Mouse (Mus musculus) limb, embryonic 15.5 days (tissue): Measurements from ENCODE around the gene Mcm6. TPM values are rescaled to one million over a fixed set of nuclear protein-coding genes. Genes with fewer than 3 reads are reported as not detected.
A peak's percentile ranks its signal among the peaks of the same experiment; 100 is the strongest.

ENCODE experiments used
- ATAC-seq: fragments of 200-750 bp; cut with Nextera tagmentation; 2 replicates; pipeline ENCODE4 v1.8.0; 2017; ENCODE audit warnings: low read depth, moderate TSS enrichment; ENCODE audit not compliant: insufficient number of reproducible peaks, low FRiP score, low TSS enrichment
- H3K27ac ChIP-seq: fragments of 300-500 bp; sonication (generic); 2 replicates; pipeline ENCODE4 v1.5.1; 2015; ENCODE audit warnings: moderate library complexity, mild to moderate bottlenecking, inconsistent platforms
- H3K27me3 ChIP-seq: fragments of 300-500 bp; sonication (generic); 2 replicates; pipeline ENCODE4 v1.6.1; 2015; ENCODE audit warnings: inconsistent platforms
- H3K36me3 ChIP-seq: fragments of 300-500 bp; sonication (generic); 2 replicates; pipeline ENCODE4 v1.6.1; 2015; ENCODE audit warnings: inconsistent platforms
- H3K4me1 ChIP-seq: fragments of 300-500 bp; sonication (generic); 2 replicates; pipeline ENCODE4 v1.6.1; 2015; ENCODE audit warnings: inconsistent platforms
- H3K4me2 ChIP-seq: fragments of 300-500 bp; sonication (generic); 2 replicates; pipeline ENCODE4 v1.6.1; 2015; ENCODE audit warnings: mild to moderate bottlenecking, inconsistent platforms
- H3K4me3 ChIP-seq: fragments of 300-500 bp; sonication (generic); 2 replicates; pipeline ENCODE4 v1.5.1; 2015; ENCODE audit warnings: mild to moderate bottlenecking, inconsistent platforms
- H3K9ac ChIP-seq: fragments of 300-500 bp; sonication (generic); 2 replicates; pipeline ENCODE4 v1.6.1; 2015; ENCODE audit warnings: inconsistent platforms
- H3K9me3 ChIP-seq: fragments of 300-500 bp; sonication (generic); 2 replicates; pipeline ENCODE4 v1.6.1; 2016; ENCODE audit warnings: inconsistent platforms
- WGBS: fragments of 180-500 bp; shearing (Covaris S2); methylation state at CpG from one replicate; pipeline ENCODE4 v1.1.7; 2015; 5-methylcytosine and 5-hydroxymethylcytosine counted together
- polyA plus RNA-seq: library from polyadenylated mRNA; unstranded; fragments of >200 nt; fragmentation: Nextera tagmentation; extraction: Ambion mirVana; gene quantifications from 2 replicates; pipeline ENCODE4 v1.2.1, GENCODE M21; 2015

Gene Mcm6
- polyA plus RNA-seq, 1 experiment from 2014 or later: 186 TPM

- Histone ChIP-seq H3K9me3 (no peaks in the 10 kb centered on the region), H3K4me1 (no peaks in the 10 kb centered on the region), H3K4me2 (no peak overlapping the region), H3K9ac (no peak overlapping the region), H3K36me3 (peaks cover 35% of the 10 kb centered on the region), H3K27me3 (no peaks in the 10 kb centered on the region), H3K4me3 (no peak overlapping the region), H3K27ac (no peak overlapping the region)
- no peak for ATAC-seq
- 74% methylated on average over 7 of the region's 7 CpGs for WGBS
Observed at GRCm38 (mm10) chr1:128372143-128372860, 12.8 kb upstream of the Mcm6 start.

- Histone ChIP-seq H3K4me2 (no peak overlapping the region), H3K4me1 (no peaks in the 10 kb centered on the region), H3K4me3 (no peak overlapping the region), H3K27me3 (no peaks in the 10 kb centered on the region), H3K36me3 (peaks cover 40% of the 10 kb centered on the region), H3K9ac (no peak overlapping the region), H3K27ac (no peak overlapping the region), H3K9me3 (no peaks in the 10 kb centered on the region)
- 83% methylated on average over 5 of the region's 5 CpGs for WGBS
- no peak for ATAC-seq
Observed at GRCm38 (mm10) chr1:128368732-128369441, 9.4 kb upstream of the Mcm6 start.

- Histone ChIP-seq H3K4me2 (no peak overlapping the region), H3K27ac (no peak overlapping the region), H3K36me3 (peaks cover 28% of the 10 kb centered on the region), H3K4me3 (no peak overlapping the region), H3K9ac (no peak overlapping the region), H3K9me3 (no peaks in the 10 kb centered on the region), H3K27me3 (no peaks in the 10 kb centered on the region), H3K4me1 (peaks cover 23% of the 10 kb centered on the region)
- ATAC-seq: no peak
- WGBS: 53% methylated on average over 2 of the region's 2 CpGs
Observed at GRCm38 (mm10) chr1:128360601-128361000, 1.1 kb upstream of the Mcm6 start.

- peak; percentile 62 for ATAC-seq
- Histone ChIP-seq H3K36me3 (peaks cover 29% of the 10 kb centered on the region), H3K27ac (peak overlapping the region; percentile 97), H3K4me1 (peaks cover 23% of the 10 kb centered on the region), H3K27me3 (no peaks in the 10 kb centered on the region), H3K9me3 (no peaks in the 10 kb centered on the region), H3K4me3 (peak overlapping the region; percentile 87), H3K9ac (peak overlapping the region; percentile 80), H3K4me2 (peak overlapping the region; percentile 59)
- whole genome bisulfite sequencing: under 1% methylated on average over 35 of the region's 35 CpGs
Observed at GRCm38 (mm10) chr1:128358916-128359553, 429 bp downstream of the Mcm6 start.

GRCm38 (mm10) chr1:128358276-128358675 is 1.2 kb downstream of the Mcm6 start:
- Histone ChIP-seq H3K4me1 (peaks cover 23% of the 10 kb centered on the region), H3K4me2 (peak overlapping the region; percentile 59), H3K9ac (0 out of 2 replicates have a peak overlapping the region, but pooled peaks have one; percentile 80), H3K9me3 (no peaks in the 10 kb centered on the region), H3K27ac (0 out of 2 replicates have a peak overlapping the region, but pooled peaks have one; percentile 97), H3K4me3 (peak overlapping the region; percentile 87), H3K36me3 (peaks cover 34% of the 10 kb centered on the region), H3K27me3 (no peaks in the 10 kb centered on the region)
- WGBS: 58% methylated on average over 6 of the region's 6 CpGs
- ATAC-seq: no peak

- Histone ChIP-seq H3K9ac (no peak overlapping the region), H3K9me3 (no peaks in the 10 kb centered on the region), H3K4me2 (peak overlapping the region; percentile 59), H3K36me3 (peaks cover 33% of the 10 kb centered on the region), H3K27me3 (no peaks in the 10 kb centered on the region), H3K4me3 (peak overlapping the region; percentile 87; the same call in 1 of the 2 replicates), H3K4me1 (peaks cover 23% of the 10 kb centered on the region), H3K27ac (no peak overlapping the region)
- no peak for ATAC-seq
- WGBS: 50% methylated on average over 3 of the region's 3 CpGs
Observed at GRCm38 (mm10) chr1:128357452-128357851, 2.0 kb downstream of the Mcm6 start.

GRCm38 (mm10) chr1:128353092-128353491 is 6.4 kb downstream of the Mcm6 start:
- ATAC-seq: no peak
- H3K27ac ChIP-seq: no peak overlapping the region
- peaks cover 64% of the 10 kb centered on the region for H3K36me3 ChIP-seq

GRCm38 (mm10) chr1:128344232-128344631 is 15.2 kb downstream of the Mcm6 start:
- no peak for ATAC-seq
- peaks cover 84% of the 10 kb centered on the region for H3K36me3 ChIP-seq
- WGBS: 90% methylated on average over 10 of the region's 10 CpGs

More at GRCm38 (mm10) chr1:128353092-128353491, 6.4 kb downstream of the Mcm6 start:
- H3K4me2 ChIP-seq: no peak overlapping the region
- H3K27me3 ChIP-seq: no peaks in the 10 kb centered on the region
- H3K9me3 ChIP-seq: no peaks in the 10 kb centered on the region
- H3K9ac ChIP-seq: no peak overlapping the region
- WGBS: 92% methylated on average over 3 of the region's 3 CpGs
- H3K4me1 ChIP-seq: peaks cover 10% of the 10 kb centered on the region
- no peak overlapping the region for H3K4me3 ChIP-seq

GRCm38 (mm10) chr1:128337708-128338320 is 21.6 kb downstream of the Mcm6 start:
- H3K4me1 ChIP-seq: no peaks in the 10 kb centered on the region
- no peak for ATAC-seq
- H3K27ac ChIP-seq: no peak overlapping the region
- 91% methylated on average over 13 of the region's 13 CpGs for WGBS
- H3K9ac ChIP-seq: no peak overlapping the region
- H3K4me2 ChIP-seq: no peak overlapping the region
- no peaks in the 10 kb centered on the region for H3K9me3 ChIP-seq
- H3K36me3 ChIP-seq: peaks cover 76% of the 10 kb centered on the region
- H3K27me3 ChIP-seq: no peaks in the 10 kb centered on the region
- H3K4me3 ChIP-seq: no peak overlapping the region

More at GRCm38 (mm10) chr1:128344232-128344631, 15.2 kb downstream of the Mcm6 start:
- no peaks in the 10 kb centered on the region for H3K27me3 ChIP-seq
- no peaks in the 10 kb centered on the region for H3K9me3 ChIP-seq
- H3K4me2 ChIP-seq: no peak overlapping the region
- no peak overlapping the region for H3K9ac ChIP-seq
- H3K4me1 ChIP-seq: no peaks in the 10 kb centered on the region
- H3K27ac ChIP-seq: no peak overlapping the region
- no peak overlapping the region for H3K4me3 ChIP-seq

GRCm38 (mm10) chr1:128330313-128330712 is 29.2 kb downstream of the Mcm6 start:
- H3K27me3 ChIP-seq: no peaks in the 10 kb centered on the region
- no peak overlapping the region for H3K4me3 ChIP-seq
- H3K4me1 ChIP-seq: no peaks in the 10 kb centered on the region
- H3K4me2 ChIP-seq: no peak overlapping the region
- 91% methylated on average over 1 of the region's 1 CpGs for WGBS
- no peaks in the 10 kb centered on the region for H3K9me3 ChIP-seq
- H3K36me3 ChIP-seq: peaks cover 83% of the 10 kb centered on the region
- no peak overlapping the region for H3K27ac ChIP-seq
- no peak for ATAC-seq
- no peak overlapping the region for H3K9ac ChIP-seq

- H3K36me3 ChIP-seq: peaks cover 62% of the 10 kb centered on the region
- H3K9me3 ChIP-seq: no peaks in the 10 kb centered on the region
- no peak within 1 kb of the TSS for H3K4me2 ChIP-seq
- no peak within 1 kb of the TSS for H3K9ac ChIP-seq
- 85% methylated on average over 3 of the region's 3 CpGs for WGBS
- no peak within 1 kb of the TSS for H3K27ac ChIP-seq
- H3K27me3 ChIP-seq: no peaks in the 10 kb centered on the region
- H3K4me3 ChIP-seq: no peak within 1 kb of the TSS
- H3K4me1 ChIP-seq: no peaks in the 10 kb centered on the region
- no peak for ATAC-seq
Observed at GRCm38 (mm10) chr1:128328218-128328617, 31.2 kb downstream of the Mcm6 start, which contains the start of gene Lct. Lct (minus strand) TSS chr1:128328318.
